Mouse (Mus musculus) liver, adult 2 months (tissue): ENCODE results near the gene Fosl2. TPM values are rescaled to one million over a fixed set of nuclear protein-coding genes. Genes with fewer than 3 reads are reported as not detected.
A peak's percentile ranks its signal among the peaks of the same experiment; 100 is the strongest.

ENCODE experiments used
- DNase-seq: peaks from one replicate; pipeline ENCODE4 v3.0.0-alpha.2; 2011; ENCODE audit warnings: low read depth, low spot score; ENCODE audit errors: extremely low read depth
- H3K27ac ChIP-seq: fragments of 200-500 bp; replicated peaks from 2 replicates; pipeline ENCODE4 v1.5.1; 2012; ENCODE audit warnings: low read depth, mild to moderate bottlenecking, control low read depth, inconsistent platforms, low read length; ENCODE audit not compliant: insufficient read depth
- H3K27me3 ChIP-seq: fragments of 200-500 bp; 2 replicates; pipeline ENCODE4 v1.6.1; 2012; ENCODE audit warnings: mild to moderate bottlenecking, moderate library complexity, low read length, inconsistent platforms; ENCODE audit not compliant: control insufficient read depth, insufficient read depth
- H3K36me3 ChIP-seq: fragments of 200-500 bp; 2 replicates; pipeline ENCODE4 v1.6.1; 2012; ENCODE audit warnings: low read length, inconsistent platforms; ENCODE audit not compliant: control insufficient read depth, insufficient read depth
- H3K4me1 ChIP-seq: fragments of 200-500 bp; 2 replicates; pipeline ENCODE4 v1.6.1; 2011; ENCODE audit warnings: low read length; ENCODE audit not compliant: control insufficient read depth, insufficient read depth
- H3K4me3 ChIP-seq: fragments of 200-500 bp; 2 replicates; pipeline ENCODE4 v1.5.1; 2011; ENCODE audit warnings: low read depth, mild to moderate bottlenecking, control low read depth, low read length, moderate library complexity; ENCODE audit not compliant: insufficient read depth
- H3K79me2 ChIP-seq: fragments of 200-500 bp; 2 replicates; pipeline ENCODE4 v1.6.1; 2012; ENCODE audit warnings: inconsistent platforms, mild to moderate bottlenecking, low read length, moderate library complexity; ENCODE audit not compliant: control insufficient read depth, insufficient read depth
- H3K9ac ChIP-seq: fragments of 200-500 bp; 2 replicates; pipeline ENCODE4 v1.6.1; 2012; ENCODE audit warnings: low read depth, mild to moderate bottlenecking, control low read depth, inconsistent platforms, low read length
- CTCF ChIP-seq: fragments of 200-500 bp; IDR thresholded peaks from 2 replicates; pipeline ENCODE4 v1.5.1; 2011; ENCODE audit warnings: low read depth, low read length, control low read depth
- POLR2A ChIP-seq: fragments of 200-500 bp; IDR thresholded peaks from 2 replicates; pipeline ENCODE4 v1.6.1; 2011; ENCODE audit warnings: low read length, control low read depth; ENCODE audit not compliant: insufficient read depth; ENCODE audit errors: extremely low read depth
- WGBS: fragments of 180-500 bp; shearing (Covaris S2); methylation state at CpG from one replicate; pipeline ENCODE4 v1.1.7; 2018; 5-methylcytosine and 5-hydroxymethylcytosine counted together
- polyA plus RNA-seq: library from polyadenylated mRNA; depleted of rRNA; stranded (reverse); fragments of >200 nt; gene quantifications from 2 replicates; pipeline ENCODE4 v1.2.3, GENCODE M21; 2012
- total RNA-seq: library from RNA; depleted of rRNA; stranded (reverse); fragments of >200 nt; gene quantifications from 2 replicates; pipeline ENCODE4 v1.2.3, GENCODE M21; 2014

Fosl2 gene
- total and polyA plus RNA-seq, 2 experiments, result 2.1 to 4.4 TPM

DNA sequence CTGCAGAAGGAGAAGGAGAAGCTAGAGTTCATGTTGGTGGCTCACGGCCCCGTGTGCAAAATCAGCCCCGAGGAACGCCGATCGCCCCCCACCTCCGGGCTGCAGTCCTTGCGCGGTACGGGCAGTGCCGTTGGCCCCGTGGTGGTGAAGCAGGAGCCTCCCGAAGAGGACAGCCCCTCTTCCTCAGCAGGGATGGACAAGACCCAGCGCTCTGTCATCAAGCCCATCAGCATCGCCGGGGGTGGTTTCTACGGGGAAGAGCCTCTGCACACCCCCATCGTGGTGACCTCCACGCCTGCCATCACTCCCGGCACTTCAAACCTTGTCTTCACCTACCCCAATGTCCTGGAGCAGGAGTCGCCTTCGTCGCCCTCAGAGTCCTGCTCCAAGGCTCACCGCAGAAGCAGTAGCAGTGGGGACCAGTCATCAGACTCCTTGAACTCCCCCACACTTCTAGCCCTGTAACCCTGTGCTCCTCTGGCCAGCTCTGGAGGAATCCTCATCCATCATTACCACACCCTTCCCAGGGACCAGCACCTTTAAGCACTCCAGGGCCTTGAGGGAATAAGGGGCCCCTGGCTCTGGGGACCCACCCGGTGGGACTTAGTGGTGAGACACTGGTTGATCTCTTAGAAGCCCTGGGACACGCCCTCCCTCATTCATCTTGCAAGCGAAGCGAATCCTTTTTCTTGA lies 17.3 kb downstream of the Fosl2 start:
- 88% methylated on average over 28 of the region's 28 CpGs for WGBS
- peaks cover 10% of the 10 kb centered on the region; the same call in 1 of the 2 replicates for H3K36me3 ChIP-seq
- H3K4me1 ChIP-seq, result peaks cover 9% of the 10 kb centered on the region; the same call in 1 of the 2 replicates
- no peak for TF ChIP-seq POLR2A
- no peak for TF ChIP-seq CTCF
- no peak overlapping the region for H3K4me3 ChIP-seq
- H3K79me2 ChIP-seq, result no peaks in the 10 kb centered on the region
- DNase-seq, result no peak
- no peak overlapping the region for H3K9ac ChIP-seq
- no peak overlapping the region for H3K27ac ChIP-seq
- H3K27me3 ChIP-seq, result no peaks in the 10 kb centered on the region

DNA sequence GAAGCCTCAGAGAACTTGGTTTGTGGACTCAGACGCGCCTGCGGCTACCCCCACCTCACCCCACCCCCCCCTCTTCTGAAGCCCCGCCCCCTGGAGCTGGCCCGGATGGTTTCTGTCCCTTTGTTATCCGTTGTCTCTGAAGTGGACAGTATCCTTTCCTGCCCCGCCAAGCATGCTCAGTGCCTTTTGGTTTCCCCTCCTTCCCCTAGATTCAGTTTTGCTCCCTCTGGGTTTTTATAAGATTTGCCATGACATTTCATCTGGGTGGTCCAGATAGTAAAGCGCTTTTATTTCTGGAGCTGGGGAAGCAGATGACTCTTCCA lies 17.8 kb downstream of the Fosl2 start:
- H3K36me3 ChIP-seq, result peaks cover 8% of the 10 kb centered on the region; the same call in 1 of the 2 replicates
- H3K9ac ChIP-seq, result no peak overlapping the region
- H3K27ac ChIP-seq, result no peak overlapping the region
- H3K4me1 ChIP-seq, result peaks cover 9% of the 10 kb centered on the region; the same call in 1 of the 2 replicates
- DNase-seq, result no peak
- no peak overlapping the region for H3K4me3 ChIP-seq
- WGBS, result 88% methylated on average over 8 of the region's 8 CpGs
- H3K27me3 ChIP-seq, result no peaks in the 10 kb centered on the region
- TF ChIP-seq POLR2A, result no peak
- TF ChIP-seq CTCF, result no peak
- no peaks in the 10 kb centered on the region for H3K79me2 ChIP-seq

- peaks cover 7% of the 10 kb centered on the region; the same call in 1 of the 2 replicates for H3K36me3 ChIP-seq
- H3K79me2 ChIP-seq, result no peaks in the 10 kb centered on the region
- WGBS, result 92% methylated on average over 17 of the region's 17 CpGs
- peaks cover 9% of the 10 kb centered on the region; the same call in 1 of the 2 replicates for H3K4me1 ChIP-seq
- no peak for TF ChIP-seq POLR2A
- no peak for TF ChIP-seq CTCF
- no peaks in the 10 kb centered on the region for H3K27me3 ChIP-seq
- DNase-seq, result no peak
- no peak overlapping the region for H3K9ac ChIP-seq
- H3K4me3 ChIP-seq, result no peak overlapping the region
- H3K27ac ChIP-seq, result no peak overlapping the region
These were observed 18.3 kb downstream of the Fosl2 start for GRCm38 (mm10) chr5:32153791-32154490.

DNA sequence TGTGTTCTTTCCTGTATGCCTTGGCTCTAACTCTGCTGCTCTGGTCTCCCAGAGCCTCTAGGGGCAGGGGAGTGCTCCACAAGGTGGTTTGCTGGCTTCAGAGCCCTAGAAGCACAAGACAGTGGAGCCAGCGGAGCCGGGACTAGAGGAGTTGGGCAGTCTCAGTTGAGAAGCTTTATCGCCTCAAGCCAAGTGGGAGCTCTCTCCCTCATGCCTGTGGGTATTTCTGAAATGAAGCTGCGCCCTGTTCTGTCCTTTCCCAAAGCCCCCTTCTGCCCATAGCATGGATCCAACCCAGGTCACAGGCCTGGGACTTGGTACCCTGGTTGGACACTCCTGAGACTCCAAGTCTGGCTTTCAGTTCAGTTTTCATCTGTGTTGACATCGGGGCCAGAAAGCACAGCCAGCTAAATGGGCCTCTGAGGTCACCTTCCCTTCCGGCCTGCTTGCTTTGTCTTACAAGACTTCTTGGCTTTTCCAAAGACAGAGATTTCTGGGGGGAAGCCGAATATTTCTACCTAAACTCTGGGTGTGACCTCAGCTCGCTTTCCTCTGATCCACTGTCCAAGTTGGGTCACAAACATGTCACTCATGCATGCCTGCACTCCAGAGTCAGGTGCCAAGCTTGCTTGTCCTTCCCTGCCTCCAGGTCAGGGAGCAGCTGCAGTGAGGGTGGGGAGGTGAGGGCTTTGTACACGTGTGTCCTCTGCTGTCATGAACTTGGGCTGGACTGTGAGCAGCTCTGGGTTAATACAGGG lies 19.5 kb downstream of the Fosl2 start:
- no peak overlapping the region for H3K27ac ChIP-seq
- DNase-seq, result peak; percentile 84
- H3K27me3 ChIP-seq, result no peaks in the 10 kb centered on the region
- 56% methylated on average over 9 of the region's 9 CpGs for WGBS
- H3K36me3 ChIP-seq, result peaks cover 6% of the 10 kb centered on the region; the same call in 1 of the 2 replicates
- no peak overlapping the region for H3K9ac ChIP-seq
- TF ChIP-seq CTCF (no peak), POLR2A (no peak)
- no peaks in the 10 kb centered on the region for H3K79me2 ChIP-seq
- H3K4me1 ChIP-seq, result peaks cover 9% of the 10 kb centered on the region; the same call in 1 of the 2 replicates
- no peak overlapping the region for H3K4me3 ChIP-seq

DNA sequence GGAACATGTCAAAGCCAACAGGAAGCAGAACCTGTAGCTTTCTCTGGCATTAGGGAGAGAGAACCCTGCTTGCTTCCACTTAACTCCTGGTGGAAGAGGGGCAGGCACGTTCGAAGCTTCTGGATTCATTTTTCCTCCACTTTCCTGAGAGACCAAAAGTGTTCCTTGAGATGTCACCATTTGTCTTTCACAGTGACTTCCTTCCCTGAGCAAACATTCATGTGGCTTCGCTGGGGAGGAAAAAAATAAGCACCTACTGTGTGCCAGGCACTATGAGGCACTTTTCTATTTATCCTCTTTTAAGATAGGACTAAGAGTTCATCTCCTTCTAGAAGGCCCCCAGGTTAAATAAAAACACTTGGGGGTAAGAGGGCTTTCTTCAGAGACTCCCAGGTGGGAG lies 20.3 kb downstream of the Fosl2 start:
- no peak for DNase-seq

More for the DNA sequence above, 20.3 kb downstream of the Fosl2 start:
- Histone ChIP-seq H3K27me3 (no peaks in the 10 kb centered on the region), H3K4me3 (no peak overlapping the region), H3K36me3 (peaks cover 6% of the 10 kb centered on the region; the same call in 1 of the 2 replicates), H3K4me1 (peaks cover 9% of the 10 kb centered on the region; the same call in 1 of the 2 replicates), H3K27ac (no peak overlapping the region), H3K9ac (no peak overlapping the region), H3K79me2 (no peaks in the 10 kb centered on the region)
- WGBS, result 95% methylated on average over 3 of the region's 3 CpGs
- TF ChIP-seq POLR2A, result no peak
- no peak for TF ChIP-seq CTCF
